Mouse (Mus musculus) kidney, postnatal 0 days (tissue): ENCODE results near the gene Ing3. TPM values are rescaled to one million over a fixed set of nuclear protein-coding genes. Genes with fewer than 3 reads are reported as not detected.

ENCODE experiments used
- ATAC-seq: fragments of 200-750 bp; cut with Nextera tagmentation; replicated peaks from 2 replicates; pipeline ENCODE4 v1.8.0; 2017; ENCODE audit warnings: low read depth, moderate number of reproducible peaks, moderate TSS enrichment, moderate library complexity; ENCODE audit not compliant: low FRiP score
- DNase-seq: peaks from one replicate; pipeline ENCODE4 v3.0.0-alpha.2; 2016; ENCODE audit warnings: low spot score
- H3K27ac ChIP-seq: fragments of 300-500 bp; sonication (generic); 2 replicates; pipeline ENCODE4 v1.5.1; 2014; ENCODE audit warnings: mild to moderate bottlenecking
- H3K27me3 ChIP-seq: fragments of 300-500 bp; sonication (generic); 2 replicates; pipeline ENCODE4 v1.6.1; 2014; ENCODE audit warnings: low read length, mixed read lengths; ENCODE audit not compliant: insufficient read depth
- H3K36me3 ChIP-seq: fragments of 300-500 bp; sonication (generic); 2 replicates; pipeline ENCODE4 v1.6.1; 2014; ENCODE audit warnings: low read length, mixed read lengths; ENCODE audit not compliant: insufficient read depth
- H3K4me1 ChIP-seq: fragments of 300-500 bp; sonication (generic); replicated peaks from 2 replicates; pipeline ENCODE4 v1.6.1; 2014; ENCODE audit warnings: antibody characterized with exemption, low read length, mixed read lengths; ENCODE audit not compliant: insufficient read depth
- H3K4me2 ChIP-seq: fragments of 300-500 bp; sonication (generic); 2 replicates; pipeline ENCODE4 v1.6.1; 2014; ENCODE audit warnings: mild to moderate bottlenecking, low read length, moderate library complexity, mixed read lengths
- H3K4me3 ChIP-seq: fragments of 300-500 bp; sonication (generic); replicated peaks from 2 replicates; pipeline ENCODE4 v1.5.1; 2014; ENCODE audit warnings: low read depth, low read length
- H3K9ac ChIP-seq: fragments of 300-500 bp; sonication (generic); 2 replicates; pipeline ENCODE4 v1.6.1; 2014; ENCODE audit warnings: low read depth, low read length
- H3K9me3 ChIP-seq: fragments of 300-500 bp; sonication (generic); replicated peaks from 2 replicates; pipeline ENCODE4 v1.6.1; 2016; ENCODE audit warnings: low read length, inconsistent platforms, mixed read lengths
- CTCF ChIP-seq: IDR thresholded peaks from 2 replicates; pipeline ENCODE4 v1.5.1; 2016; ENCODE audit warnings: antibody characterized with exemption, low read depth, mild to moderate bottlenecking, moderate library complexity
- WGBS: fragments of 180-500 bp; shearing (Covaris S2); extraction: QIAGEN DNeasy Blood & Tissue Kit; methylation state at CpG from one replicate; pipeline ENCODE4 v1.1.7; 2014; 5-methylcytosine and 5-hydroxymethylcytosine counted together
- polyA plus RNA-seq: library from polyadenylated mRNA; unstranded; fragments of >200 nt; fragmentation: Nextera tagmentation; extraction: Ambion mirVana; gene quantifications from 2 replicates; pipeline ENCODE4 v1.2.1, GENCODE M21; 2015

Ing3 gene
- polyA plus RNA-seq, 1 experiment from 2014 or later, result 60.4 TPM

DNA sequence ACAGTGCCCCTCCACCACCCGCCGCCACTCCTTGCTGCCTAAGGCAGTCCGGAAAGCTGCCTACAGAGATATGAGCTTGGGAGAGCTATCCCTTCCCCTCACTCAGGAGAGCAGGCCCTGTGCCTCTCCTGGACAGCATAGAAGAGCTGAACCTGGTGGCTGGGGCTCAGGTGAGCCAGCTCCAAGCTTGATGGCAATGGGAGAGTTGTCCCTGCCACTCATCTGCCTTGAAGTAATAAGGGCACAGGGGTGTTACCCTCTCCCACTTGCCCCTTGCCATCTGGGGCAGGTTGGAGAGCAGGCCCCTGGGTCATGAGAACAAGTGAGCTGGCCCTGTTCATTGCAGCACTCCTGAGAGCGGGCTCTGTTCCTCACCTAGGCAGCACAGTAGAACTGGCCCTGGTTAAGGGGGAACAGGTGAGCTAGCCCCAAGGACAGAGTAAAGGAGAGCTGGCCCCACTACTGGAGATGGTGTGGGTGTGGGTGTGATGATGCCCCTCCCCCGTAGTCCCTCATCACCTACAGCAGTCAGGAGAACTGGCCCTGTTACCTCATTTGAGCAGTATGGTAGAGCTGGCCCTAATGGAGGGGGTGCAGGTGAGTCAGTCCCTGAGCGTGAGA, 65.0 kb downstream of the Ing3 start:
- Histone ChIP-seq H3K27me3 (no peaks in the 10 kb centered on the region), H3K36me3 (no peaks in the 10 kb centered on the region)

DNA sequence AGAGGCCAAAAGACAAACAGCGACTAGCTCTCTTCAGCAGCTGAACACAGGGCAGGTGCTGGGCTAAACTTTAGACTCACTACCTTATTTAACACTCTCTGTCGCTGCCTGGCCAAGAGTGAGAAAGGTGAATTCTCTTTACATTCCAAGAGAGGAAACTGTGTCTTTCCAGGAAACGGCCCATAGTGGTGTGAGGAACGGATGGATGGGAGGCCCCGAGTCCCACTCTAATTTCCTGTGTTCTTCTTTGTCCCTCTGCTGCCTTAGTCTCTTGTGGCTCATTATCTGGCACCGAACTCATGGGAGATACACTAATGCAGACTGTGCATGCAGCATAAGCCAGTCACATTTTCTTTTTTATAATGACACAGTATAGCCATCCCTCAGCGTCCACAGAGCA, 68.3 kb downstream of the Ing3 start:
- Histone ChIP-seq H3K27me3 (no peaks in the 10 kb centered on the region), H3K4me3 (no peak overlapping the region), H3K4me2 (no peak overlapping the region), H3K9ac (no peak overlapping the region), H3K36me3 (no peaks in the 10 kb centered on the region), H3K9me3 (no peaks in the 10 kb centered on the region), H3K4me1 (no peaks in the 10 kb centered on the region), H3K27ac (no peak overlapping the region)
- TF ChIP-seq CTCF, result no peak
- DNase-seq (no peak), ATAC-seq (no peak)
- 65% methylated on average over 7 of the region's 7 CpGs for WGBS

More for the DNA sequence above, 65.0 kb downstream of the Ing3 start:
- no peak for TF ChIP-seq CTCF
- Histone ChIP-seq H3K9ac (no peak overlapping the region), H3K4me3 (no peak overlapping the region), H3K4me1 (no peaks in the 10 kb centered on the region), H3K4me2 (no peak overlapping the region), H3K27ac (no peak overlapping the region), H3K9me3 (no peaks in the 10 kb centered on the region)
- DNase-seq (no peak), ATAC-seq (peak; percentile 41; the same call in 1 of the 2 replicates)
- WGBS, result 94% methylated on average over 6 of the region's 6 CpGs

DNA sequence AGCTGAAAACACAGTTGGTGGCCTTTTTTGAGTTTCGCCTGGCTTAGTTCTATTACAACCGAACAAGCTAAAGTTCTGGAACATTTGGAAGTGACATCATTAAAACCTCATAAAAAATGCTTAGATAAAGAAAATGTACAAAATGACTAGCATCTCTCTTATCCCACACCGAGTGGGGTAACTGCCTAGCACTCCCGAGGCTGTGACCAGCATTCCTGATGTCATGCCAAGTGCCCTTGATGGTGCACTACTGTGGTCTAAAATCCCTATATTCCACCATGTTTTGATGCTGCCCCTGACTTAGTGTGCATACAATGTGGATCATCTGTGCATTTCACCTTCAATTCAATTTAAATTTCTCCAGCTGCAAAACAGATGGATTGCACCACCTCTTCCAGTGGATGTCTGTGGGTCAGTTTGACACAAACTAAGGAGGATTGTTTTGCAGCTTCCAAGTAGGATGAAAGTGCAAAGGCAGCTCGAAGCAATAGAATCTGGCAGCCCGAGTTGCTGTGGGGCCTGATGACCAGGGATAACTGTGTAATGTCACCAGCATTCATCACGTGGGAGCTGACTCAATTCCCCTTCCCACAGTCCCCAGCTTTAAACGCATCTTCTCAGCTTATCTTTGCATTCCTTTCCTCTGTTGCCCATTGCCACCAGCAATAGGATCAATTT, 69.5 kb downstream of the Ing3 start:
- no peak for ATAC-seq
- TF ChIP-seq CTCF, result no peak
- Histone ChIP-seq H3K9ac (no peak overlapping the region), H3K36me3 (no peaks in the 10 kb centered on the region), H3K27ac (no peak overlapping the region), H3K4me3 (no peak overlapping the region), H3K27me3 (no peaks in the 10 kb centered on the region), H3K4me2 (no peak overlapping the region), H3K4me1 (no peaks in the 10 kb centered on the region), H3K9me3 (no peaks in the 10 kb centered on the region)
- WGBS, result 53% methylated on average over 8 of the region's 8 CpGs
- no peak for DNase-seq

DNA sequence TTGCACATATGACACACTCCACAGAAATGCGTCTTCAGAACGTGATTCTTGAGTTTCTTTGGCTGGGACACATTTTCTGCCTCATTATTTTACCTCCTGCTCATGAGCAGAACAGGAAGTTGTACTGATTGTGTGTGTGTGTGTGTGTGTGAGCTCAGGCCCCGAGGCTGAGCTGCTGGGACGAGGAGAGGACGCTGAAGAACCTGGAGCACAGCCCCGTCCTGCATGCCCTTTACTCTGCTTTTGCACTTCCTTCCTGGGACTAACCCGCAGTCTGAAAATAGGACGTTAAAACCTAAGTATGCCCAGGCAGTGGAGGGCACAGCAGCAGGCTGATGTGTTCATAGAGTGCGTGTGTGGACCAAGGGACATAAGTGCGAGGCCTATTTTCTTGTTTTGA, 70.3 kb downstream of the Ing3 start:
- no peaks in the 10 kb centered on the region for H3K4me1 ChIP-seq
- H3K9me3 ChIP-seq, result no peaks in the 10 kb centered on the region
- no peak for DNase-seq
- WGBS, result 35% methylated on average over 10 of the region's 10 CpGs
- no peak overlapping the region for H3K9ac ChIP-seq
- H3K4me2 ChIP-seq, result no peak overlapping the region
- no peaks in the 10 kb centered on the region for H3K36me3 ChIP-seq
- ATAC-seq, result no peak
- H3K27ac ChIP-seq, result no peak overlapping the region; the same call in 1 of the 2 replicates
- H3K27me3 ChIP-seq, result no peaks in the 10 kb centered on the region
- no peak for TF ChIP-seq CTCF
- no peak overlapping the region for H3K4me3 ChIP-seq

DNA sequence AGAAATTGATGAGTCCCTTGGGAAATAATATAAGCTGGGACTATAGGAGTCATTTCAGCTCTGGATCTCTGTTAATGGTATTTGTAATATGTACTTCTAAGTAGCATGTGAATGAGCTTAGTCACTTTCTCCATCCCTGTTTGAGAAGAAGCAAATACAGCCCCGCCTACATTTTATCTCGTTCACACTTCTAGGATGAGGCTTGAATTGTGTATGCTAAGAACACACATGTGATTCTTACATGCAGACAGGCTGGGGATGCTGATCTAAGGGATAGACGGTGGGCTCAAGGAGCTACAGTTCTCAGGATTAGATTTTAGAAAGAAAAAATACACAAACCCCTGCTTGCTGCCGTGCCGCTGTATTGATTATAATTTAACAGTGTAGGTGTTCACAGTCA, 71.3 kb downstream of the Ing3 start:
- no peaks in the 10 kb centered on the region for H3K36me3 ChIP-seq
- DNase-seq, result no peak

DNA sequence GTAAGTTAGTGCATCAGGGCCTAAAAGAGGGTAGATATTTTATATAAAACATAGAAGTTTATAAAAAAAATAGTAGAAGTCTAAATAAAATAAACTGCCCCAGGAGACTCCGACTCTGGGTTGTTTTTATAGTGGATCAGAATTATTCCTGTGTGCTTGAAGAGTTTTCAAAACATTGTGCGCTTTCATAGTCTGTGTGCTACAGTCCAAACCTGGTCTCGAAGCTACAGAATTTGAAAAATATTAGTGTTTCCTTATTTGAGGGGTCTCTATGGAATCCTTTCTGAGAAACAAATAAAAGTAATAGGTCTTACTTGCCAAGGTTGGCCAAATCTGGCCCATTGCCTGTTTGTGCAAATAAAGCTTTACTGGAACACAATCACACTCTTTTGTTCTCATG, 71.9 kb downstream of the Ing3 start:
- H3K9ac ChIP-seq, result no peak overlapping the region
- H3K27me3 ChIP-seq, result no peaks in the 10 kb centered on the region
- H3K27ac ChIP-seq, result no peak overlapping the region
- ATAC-seq, result no peak
- H3K36me3 ChIP-seq, result no peaks in the 10 kb centered on the region
- TF ChIP-seq CTCF, result no peak
- H3K9me3 ChIP-seq, result no peaks in the 10 kb centered on the region
- no peak overlapping the region for H3K4me2 ChIP-seq
- no peak for DNase-seq
- 84% methylated on average over 3 of the region's 3 CpGs for WGBS
- H3K4me1 ChIP-seq, result no peaks in the 10 kb centered on the region
- no peak overlapping the region for H3K4me3 ChIP-seq

More for the DNA sequence above, 71.3 kb downstream of the Ing3 start:
- H3K4me1 ChIP-seq, result no peaks in the 10 kb centered on the region
- no peaks in the 10 kb centered on the region for H3K27me3 ChIP-seq
- H3K9me3 ChIP-seq, result no peaks in the 10 kb centered on the region
- H3K27ac ChIP-seq, result no peak overlapping the region
- H3K4me3 ChIP-seq, result no peak overlapping the region
- no peak overlapping the region for H3K4me2 ChIP-seq
- no peak overlapping the region for H3K9ac ChIP-seq
- ATAC-seq, result no peak
- WGBS, result 83% methylated on average over 5 of the region's 5 CpGs
- TF ChIP-seq CTCF, result no peak
